Mouse (Mus musculus) ES-Bruce4 (cell line): ENCODE data around the gene Snrnp27.

ENCODE experiments used
- CTCF ChIP-seq: IDR thresholded peaks from one replicate; pipeline ENCODE4 v1.8.1; 2011; ENCODE audit warnings: low read depth, low read length
- POLR2A ChIP-seq: IDR thresholded peaks from one replicate; pipeline ENCODE4 v1.8.1; 2011; ENCODE audit warnings: low read length; ENCODE audit not compliant: insufficient read depth

DNA sequence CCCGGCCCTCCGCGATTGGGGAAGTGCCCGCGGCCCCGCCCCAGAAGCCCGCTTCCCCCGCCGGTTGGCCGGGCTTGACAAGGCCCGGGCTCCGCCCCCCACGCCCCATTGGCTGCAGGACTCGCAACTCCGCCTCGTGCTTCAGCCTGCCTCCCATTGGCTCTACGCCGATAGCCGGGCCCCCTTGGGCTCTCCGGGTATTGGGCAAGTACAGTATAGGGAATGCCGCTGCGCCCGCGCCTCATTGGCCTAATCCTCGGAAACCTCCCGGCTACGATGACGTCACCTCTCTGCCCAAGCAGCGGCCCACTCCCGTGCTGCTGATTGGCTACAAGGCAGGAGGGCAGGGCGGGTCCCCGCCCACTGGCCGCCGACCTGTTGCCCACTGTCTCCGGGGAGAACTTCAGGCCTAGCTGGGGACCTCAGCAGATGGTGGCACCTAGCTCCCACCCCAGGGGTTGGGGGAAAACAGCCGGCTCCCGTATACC is 15.0 kb downstream of the Snrnp27 start:
- TF ChIP-seq POLR2A (no peak), CTCF (no peak)
